Mouse (Mus musculus): ENCODE data around the gene Ankrd34c.
A peak's percentile ranks its signal among the peaks of the same experiment; 100 is the strongest.

The Ankrd34c gene

DNA sequence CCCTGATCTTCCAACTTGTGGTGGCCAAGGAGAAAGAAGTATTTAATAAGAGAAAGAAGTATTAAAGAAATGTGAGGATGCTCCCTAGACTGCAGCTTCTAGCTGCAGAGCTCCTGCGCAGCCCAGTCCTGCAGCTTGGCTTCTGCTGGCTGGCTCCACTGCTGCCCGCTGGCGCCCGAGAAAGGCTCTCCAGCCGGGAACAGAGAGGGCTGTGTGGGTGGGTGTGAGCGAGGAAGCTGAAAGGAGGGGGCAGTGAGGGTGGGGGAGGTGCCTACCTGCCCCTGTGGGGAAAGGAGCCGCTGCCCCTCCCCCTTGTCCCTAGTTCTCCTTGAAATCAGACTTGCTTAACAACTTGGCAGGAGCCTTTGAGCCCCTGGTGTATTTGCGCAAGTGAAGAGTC lies at the start of gene Ankrd34c:
Gene Ankrd34c, minus strand, starts transcription at position 181 of the 400 bp plus-strand sequence.
- DNase-seq (ENCODE audit: low read depth, low spot score): no peak

DNA sequence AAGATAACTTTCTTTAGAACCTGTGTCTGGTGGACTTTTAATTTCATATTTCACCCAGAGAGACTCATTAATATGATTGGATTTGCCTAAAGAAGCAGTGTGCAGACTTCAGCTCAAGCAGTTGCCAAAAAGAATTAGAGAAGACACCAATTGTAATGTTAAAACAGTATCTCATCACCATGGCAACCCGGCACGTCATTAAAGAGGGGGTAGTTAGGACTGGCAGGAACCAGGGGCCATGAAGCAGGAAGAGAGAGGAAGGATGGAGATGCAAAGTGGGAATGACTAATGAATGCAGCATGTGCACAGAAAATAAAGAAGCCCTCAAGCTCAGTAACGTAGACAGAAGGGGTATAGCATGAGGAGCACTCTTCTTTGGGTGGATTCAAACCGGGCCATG lies 49.3 kb upstream of the Ankrd34c start:
- DNase-seq (ENCODE audit: low read depth, low spot score): no peak

DNA sequence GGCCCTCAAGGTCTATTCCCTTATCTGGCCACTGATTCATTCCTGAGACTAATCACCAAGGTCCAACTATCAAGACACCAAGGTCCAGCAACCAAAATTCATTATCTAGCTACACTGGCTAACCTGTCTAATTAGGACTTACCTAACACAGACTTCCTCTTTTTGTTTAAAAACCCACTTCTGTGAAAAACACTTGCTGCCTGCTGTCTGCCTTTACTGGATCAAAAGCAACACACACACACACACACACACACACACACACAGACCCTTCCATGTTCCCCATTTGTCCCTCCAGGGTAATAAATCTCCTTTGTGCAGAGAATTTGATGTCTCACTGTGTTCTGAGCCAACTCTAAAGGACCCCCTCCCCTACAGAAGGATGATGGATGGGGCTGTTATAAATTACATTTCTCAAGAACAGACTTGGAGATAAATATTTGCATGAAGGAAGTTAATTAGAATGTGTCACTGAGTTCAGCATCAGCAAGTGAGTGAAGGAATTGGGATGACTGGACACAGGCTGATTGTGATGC lies 43.2 kb upstream of the Ankrd34c start:
- DNase-seq (ENCODE audit: low read depth, low spot score): no peak

DNA sequence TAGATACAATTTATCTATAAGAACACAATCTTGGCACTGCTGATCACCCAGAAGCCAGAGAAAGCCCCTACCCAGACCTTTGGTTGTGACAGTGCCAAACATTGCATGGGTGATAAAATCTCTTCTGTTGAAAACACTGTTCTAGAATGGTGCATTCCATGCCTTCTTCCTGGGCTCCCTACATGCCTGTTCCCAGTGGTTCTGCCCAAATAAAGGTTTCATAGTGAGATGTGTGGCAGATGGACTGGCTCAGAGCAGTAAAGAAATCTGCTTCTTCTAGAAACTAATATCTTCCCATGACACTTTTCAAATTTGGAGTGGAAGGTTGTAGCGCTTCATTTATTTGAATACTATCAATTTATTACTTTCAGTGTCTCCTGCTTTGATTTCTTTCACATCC lies 41.0 kb upstream of the Ankrd34c start:
- DNase-seq (ENCODE audit: low read depth, low spot score): no peak

DNA sequence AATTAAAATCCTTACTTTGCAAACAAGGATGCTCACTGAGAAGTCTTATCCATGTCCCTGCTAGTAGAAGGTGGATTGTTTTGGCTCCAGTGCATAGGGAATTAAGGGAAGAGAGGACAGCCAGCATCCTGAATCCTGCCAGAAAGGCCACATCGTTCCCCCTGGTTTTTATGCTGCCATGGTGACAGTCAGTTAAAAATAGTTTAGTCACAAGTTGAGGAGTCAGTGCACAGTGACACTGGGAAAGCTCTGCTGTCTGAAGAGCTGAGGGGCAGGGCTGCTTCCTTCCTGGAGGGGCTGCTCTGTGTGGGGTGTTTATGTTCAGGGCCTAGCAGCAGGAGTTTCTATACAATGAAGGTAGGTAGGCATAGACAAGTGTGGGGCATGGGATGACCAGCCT lies 32.9 kb upstream of the Ankrd34c start:
- no peak for DNase-seq (ENCODE audit: low read depth, low spot score)

DNA sequence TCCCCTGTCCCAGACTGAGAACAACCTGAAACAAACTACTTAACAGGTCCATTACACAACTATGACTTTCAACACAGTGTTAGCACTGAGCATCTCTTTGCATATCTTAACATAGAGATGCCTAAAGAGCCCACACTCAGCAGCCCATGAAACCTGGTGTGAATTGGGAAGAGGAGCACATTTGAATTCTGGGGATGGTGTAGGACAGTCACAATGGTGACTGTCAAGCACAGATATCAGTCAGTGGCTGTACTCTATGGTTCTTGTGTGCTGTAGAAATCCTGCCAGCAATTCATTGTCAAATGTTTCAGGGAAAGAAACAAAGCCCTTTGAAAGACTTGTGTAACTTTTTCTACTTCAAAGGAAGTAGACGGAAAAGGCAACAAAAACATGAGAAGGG lies 23.7 kb upstream of the Ankrd34c start:
- no peak for DNase-seq (ENCODE audit: low read depth, low spot score)

DNA sequence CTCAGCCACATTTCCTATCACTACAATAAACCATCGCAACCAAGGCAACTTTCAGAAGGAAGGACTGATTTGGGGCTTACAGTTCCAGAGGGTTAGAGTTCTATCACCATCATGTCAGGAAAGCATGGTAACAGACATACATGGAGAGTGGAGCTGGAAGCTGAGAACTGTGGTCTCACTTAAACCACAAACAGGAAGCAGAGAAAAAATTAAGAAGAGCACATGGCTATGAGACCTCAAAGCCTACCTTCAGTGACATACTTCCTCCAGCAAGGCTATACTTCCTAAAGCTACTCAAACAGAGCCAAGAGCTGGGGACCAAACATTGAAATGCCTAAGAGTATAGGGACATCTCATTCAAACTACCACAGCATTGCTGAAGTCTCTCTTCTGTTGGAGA lies 20.3 kb upstream of the Ankrd34c start:
- DNase-seq (ENCODE audit: low read depth, low spot score): no peak

DNA sequence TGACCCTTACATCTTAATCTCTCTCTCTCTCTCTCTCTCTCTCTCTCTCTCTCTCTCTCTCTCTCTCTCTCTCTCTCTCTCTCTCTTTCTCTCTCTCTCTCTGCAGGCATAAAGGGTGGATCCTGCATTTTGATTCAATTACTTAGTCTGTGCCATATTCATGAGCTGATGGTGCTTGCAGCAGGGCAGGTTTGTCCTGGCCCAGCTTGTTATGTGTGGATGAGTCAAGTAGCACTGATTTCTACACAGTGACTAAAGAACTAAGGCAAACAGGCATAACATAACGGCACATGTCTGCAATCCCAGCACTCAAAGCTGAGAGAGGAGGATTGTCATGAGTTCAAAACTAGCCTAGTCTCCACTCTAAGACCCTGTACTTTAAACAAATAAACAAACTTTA lies 19.9 kb upstream of the Ankrd34c start:
- DNase-seq (ENCODE audit: low read depth, low spot score): no peak

DNA sequence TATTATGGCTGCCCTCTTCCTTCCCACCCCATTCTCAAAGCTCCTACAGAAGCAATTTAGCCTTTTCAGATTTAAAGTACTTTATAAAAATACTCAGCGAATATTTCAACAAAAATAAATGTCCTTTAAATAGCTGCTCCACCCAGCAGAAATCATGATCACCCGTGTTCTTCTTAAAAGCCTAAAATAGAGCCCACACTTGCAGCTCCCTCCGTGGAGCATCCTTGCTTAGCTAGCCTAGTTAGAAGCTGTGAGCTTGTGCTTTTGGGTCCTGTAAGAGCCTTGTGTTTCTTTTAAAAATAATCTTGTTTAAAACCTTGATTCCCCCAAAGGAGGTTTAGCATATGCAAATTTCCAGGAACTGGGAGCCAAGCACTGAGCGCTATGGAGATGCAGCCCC lies 19.3 kb upstream of the Ankrd34c start:
- no peak for DNase-seq (ENCODE audit: low read depth, low spot score)

DNA sequence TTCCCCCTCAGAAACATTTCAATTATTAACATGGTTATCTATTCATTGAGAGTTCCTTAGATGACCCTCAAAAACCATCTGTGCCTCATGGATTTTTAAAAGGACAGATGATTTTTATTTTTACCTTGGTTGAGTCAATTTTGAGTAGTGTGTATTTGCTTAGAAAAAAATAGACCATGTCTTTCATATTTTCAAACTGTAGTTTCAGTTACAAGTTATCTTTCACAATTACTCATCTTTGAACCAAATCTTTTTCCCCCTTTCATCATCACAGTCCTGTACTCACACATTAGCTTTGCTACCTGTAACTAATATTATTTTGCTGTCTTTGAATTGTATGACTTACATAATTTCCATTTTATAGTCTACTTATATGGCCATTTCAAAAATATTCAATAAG lies 1.8 kb upstream of the Ankrd34c start:
- no peak for DNase-seq (ENCODE audit: low read depth, low spot score)

DNA sequence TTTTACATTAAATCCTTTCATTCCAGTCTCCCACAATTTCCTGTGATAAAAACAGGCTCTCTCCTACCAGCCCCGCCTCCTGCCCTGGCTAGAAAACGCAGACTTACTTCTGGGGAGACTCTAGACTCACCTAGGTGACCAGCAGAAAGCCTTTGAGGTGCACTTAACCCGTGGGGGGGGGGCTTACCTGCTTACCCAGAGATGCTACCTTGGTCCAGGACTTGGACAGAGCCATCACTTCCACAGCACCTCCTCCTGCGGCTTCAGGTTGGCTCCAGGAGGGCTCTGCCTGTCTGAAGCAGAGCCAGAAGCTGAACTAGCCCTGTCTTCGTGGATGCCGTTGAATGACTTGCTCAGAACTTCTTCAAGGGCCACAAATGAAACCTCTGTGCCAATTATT lies 387 bp downstream of the Ankrd34c start:
- peak; percentile 5 for DNase-seq (ENCODE audit: low read depth, low spot score)

DNA sequence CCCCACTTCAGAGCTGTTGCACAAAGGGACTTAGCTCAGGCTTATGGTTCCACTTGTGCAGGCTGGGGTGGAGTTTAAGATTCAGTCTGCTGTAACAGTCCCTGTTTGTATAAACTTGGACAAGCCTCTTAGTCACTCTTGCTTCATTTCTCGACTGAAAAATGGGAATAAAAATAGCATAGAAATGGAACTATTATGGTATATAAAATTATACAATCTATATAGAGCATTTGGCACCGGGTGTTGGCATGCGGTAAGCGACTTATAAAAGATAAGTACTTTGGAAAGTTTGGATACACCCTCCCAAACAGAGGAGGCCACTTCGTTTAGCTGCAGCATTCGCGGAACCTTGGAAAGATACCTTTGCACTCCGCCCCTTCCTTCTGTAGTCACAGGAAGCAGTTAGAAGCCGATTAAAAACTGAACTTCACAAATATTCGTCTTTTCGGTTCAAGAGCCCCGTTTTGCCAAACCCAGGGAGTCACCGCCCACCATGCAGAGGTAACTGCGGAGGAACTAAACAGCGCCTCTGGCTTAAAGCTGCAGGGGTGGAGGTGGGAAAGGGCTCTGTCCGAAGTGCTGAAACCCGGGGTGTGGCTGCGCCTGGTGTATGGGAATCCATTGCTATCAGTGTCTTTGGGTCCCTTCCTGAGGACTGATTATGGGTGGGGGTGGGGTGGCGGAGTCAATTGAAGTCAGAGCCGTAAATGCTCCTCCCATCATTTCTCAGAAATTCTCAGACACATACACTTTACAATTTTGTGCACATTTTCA lies 1.2 kb downstream of the Ankrd34c start:
- peak; percentile 39 for DNase-seq (ENCODE audit: low read depth, low spot score)

DNA sequence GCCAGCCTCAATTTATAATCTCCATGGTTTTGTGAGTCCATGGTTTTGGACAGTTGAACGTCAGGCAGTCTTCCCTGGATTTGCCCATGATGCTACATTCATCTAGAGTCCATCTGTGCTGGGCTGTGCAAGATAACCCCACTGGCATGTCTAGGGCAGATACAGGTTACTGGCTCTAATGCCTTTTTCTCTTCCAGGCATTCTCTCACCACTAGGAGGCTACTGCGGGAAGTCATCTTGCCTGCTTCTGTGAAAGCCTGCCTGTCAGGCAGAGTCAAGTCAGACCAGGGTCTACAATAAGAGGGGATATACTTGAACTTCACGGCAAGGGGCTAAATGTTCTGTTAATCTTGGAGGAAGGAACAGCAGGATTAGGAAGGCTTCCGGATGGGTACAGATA lies 31.4 kb downstream of the Ankrd34c start:
- DNase-seq (ENCODE audit: low read depth, low spot score): no peak

DNA sequence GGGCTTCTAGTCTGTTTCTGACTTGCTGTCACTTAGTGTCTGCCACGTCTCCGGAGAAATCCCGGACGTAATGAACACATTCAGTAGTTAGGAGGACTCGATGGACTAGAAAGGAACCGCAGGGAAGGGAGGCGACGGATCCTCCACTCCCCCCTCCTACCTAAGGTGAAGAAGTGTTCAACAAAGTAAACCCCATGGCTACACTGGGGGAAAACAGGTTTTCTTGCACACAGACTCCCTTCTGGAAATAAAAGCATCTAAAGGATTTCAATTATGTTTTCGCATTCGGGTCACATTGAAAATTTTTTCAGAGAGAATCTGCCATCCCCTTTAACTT lies 33.1 kb downstream of the Ankrd34c start:
- no peak for DNase-seq (ENCODE audit: low read depth, low spot score)

DNA sequence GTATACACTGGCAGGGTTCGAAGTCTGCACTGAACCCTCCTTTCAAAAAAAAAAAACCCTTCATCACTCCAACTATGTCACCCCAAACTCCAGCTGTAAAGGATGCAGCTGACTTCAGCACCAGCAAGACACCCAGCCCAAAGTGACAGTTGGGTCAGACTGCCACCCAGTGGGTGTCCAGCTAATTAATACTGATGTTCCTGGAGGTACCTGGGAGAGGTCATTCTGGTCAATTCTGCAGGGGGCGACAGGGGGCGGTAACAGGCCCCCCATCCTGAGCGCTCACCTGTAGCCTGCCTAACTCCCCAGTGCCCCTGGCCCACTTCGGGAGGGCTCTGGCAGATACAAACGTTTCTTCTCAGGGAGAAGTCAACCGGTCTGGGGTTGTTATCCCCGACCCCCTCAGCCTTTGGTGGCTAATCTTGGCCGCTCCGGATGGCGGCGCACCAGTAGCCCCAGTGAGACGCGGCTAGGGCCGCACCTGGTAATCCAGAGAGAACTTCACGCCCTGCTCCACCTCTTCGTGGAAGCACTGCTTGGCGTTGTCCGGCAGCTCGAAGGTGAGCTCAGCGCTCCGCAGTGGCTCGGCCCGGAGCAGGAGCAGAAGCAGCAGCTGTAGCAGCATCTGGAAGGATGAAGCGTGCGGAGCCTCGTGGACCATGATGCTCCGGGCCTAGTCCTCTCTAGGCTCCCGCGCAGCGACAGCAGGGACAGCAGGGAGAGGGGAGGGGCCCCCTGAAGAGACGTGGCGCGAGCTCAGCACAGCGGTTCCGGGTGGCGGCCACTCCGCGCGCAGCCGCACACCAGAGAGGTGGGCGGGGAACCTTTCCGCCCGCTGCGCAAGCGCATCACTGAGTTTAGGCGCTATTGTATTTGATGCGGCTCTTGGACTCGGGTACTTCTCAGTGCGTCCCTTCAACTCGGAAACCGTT lies 33.7 kb downstream of the Ankrd34c start, which contains the start of gene Tmed3:
Gene Tmed3, minus strand, starts transcription at position 804 of the 932 bp plus-strand sequence.
- DNase-seq (ENCODE audit: low read depth, low spot score): peak; percentile 60

DNA sequence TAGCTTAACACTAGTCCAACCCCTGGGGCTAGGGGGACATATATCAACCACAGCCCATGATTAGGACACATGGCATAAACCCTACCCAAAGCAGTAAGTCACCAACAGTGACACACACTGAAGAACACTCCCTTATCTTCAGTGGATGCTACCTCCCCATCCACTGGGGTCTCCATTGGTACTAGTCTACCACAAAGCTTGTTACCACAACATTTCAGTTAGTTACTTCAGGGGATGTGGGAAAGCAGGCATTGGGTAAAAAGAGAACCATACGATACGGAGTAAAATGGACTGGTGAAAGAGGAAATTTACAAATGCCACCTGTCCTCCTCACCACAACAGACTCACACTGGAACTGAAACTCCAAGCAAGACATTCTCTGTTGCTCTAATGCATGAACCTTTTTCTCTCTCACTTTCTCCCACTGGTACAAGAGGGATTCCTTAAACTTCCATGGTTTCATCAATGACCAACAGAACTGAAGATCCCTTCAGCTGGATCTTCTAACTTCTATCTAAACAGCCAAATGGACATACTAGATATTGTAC lies 37.3 kb downstream of the Ankrd34c start:
- DNase-seq (ENCODE audit: low read depth, low spot score): no peak

DNA sequence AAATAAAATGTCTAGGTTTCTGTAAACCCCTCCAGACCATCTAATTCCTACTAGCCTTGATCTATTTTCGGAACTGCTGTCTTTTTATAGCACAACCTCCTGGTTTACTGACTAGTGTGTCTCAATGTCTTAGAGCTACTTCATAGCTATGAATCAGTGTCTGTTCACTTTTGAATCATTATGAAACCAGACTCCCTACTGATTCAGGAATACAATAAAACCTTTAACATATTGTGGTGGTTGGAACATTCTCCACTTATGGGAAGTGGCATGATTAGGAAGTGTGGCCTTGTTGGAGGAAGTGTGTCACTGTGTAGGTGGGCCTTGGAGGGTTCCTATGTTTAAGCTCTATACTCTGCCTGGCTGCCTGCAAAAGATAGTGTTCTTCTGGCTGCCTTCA lies 43.1 kb downstream of the Ankrd34c start:
- no peak for DNase-seq (ENCODE audit: low read depth, low spot score)

DNA sequence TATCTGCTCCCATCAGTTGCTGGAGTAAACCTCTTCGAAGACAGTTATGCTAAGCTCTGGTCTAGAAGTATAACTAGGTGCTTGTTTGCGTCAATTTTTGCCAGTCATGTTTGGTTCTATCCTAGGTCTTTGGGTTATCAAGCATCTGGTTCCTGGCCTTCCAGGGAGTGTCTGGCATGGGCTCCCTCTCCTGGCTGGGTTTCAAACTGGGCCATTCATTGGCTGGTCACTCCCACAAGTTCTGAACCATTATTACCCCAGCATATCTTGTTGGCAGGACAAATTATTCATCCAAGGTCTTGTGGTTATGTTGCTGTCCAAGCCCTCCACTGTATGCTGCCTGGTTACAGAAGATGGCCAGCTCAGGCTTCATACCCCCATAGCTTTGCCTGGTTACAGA lies 44.6 kb downstream of the Ankrd34c start:
- no peak for DNase-seq (ENCODE audit: low read depth, low spot score)

DNA sequence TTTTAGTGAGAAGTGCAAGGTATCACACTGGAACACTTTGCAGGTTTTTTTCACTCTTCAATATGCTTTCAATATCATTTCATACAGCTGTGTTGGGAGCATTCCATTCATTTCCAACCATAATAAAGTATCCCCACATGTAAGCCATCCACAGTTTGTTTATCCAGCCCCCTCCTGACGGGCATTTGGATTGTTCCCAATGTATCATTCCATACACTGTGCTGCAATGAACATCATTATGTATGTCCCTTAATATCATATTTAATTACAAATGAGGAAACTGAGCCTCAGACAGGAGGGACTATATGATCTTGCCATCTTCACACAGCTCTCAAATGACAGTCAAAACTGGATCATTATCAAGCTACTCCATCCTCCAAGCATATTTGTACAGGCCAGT lies 49.1 kb downstream of the Ankrd34c start:
- DNase-seq (ENCODE audit: low read depth, low spot score): no peak

DNA sequence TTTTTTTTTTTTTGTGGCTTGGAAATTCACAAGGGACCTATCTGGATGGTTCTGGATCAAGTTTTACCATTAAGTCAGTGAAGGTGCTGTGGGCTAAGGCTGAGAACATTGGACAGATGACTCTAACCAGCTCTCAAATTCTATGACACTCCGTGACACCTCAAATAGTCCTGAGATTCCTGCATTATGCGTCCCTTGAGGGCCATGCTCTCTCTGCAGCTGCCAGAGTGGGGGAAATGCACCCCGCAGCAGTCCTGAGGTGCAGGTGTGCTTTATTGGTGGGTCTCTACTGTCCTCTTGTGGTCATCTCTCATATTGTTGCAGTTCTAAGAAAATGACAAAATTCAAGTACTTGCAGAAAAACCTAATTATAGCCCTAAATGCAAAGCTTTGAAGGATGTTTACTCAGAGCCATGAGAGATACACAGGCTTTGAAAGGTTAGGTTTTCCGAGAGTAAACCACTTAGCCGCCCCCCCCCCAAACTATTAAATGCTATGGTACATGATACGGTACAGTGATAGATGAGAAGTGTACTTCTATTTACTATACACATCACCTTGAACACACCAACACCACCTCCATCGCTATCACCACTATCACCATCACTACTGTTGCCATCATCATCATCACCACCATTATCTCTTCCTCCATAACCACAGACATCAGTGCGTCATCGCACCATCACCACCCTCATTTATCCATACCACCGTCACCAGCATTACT lies 50.6 kb downstream of the Ankrd34c start:
- no peak for DNase-seq (ENCODE audit: low read depth, low spot score)

DNA sequence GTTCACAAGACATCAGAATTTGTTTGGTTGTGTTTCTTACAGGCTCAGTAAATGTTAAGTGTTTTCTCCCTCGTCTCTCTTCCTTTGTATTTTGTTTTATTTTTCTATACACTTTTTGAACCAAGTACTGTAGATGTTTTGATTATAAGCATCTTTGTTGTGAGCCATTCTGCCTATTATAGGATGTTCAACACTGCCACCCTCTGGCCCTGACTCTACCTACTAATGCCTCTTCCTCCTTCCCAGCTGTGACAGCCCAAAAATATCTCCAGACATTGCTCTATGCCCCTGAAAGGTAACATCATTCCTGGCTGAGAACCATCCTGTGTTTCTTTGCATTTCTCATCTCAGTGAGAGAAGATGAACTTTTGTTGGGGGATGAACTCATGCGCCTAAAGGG lies 52.0 kb downstream of the Ankrd34c start:
- no peak for DNase-seq (ENCODE audit: low read depth, low spot score)

DNA sequence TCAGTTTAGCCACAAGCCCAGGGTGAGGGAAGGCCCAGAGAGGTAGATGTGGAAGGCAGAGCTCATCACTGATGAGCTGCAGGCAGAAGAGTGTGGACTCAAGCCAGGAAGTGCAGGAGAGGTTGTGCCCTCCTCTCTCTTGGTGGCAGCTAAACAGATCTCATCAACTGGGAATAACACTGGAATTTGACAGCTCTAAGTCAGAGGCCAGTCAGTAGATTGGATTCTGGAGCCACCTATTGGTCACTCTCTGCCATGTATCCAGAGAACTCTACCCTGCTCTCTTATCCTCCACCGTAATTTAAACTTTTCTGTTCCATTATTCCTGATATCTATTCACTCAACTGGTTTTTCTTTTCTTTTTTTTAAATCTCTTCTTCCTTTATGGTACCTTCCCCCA lies 59.3 kb downstream of the Ankrd34c start:
- no peak for DNase-seq (ENCODE audit: low read depth, low spot score)

All from WW6 (cell line).